Mouse (Mus musculus): ENCODE data around the gene Mthfd1. TPM values are rescaled to one million over a fixed set of nuclear protein-coding genes. Genes with fewer than 3 reads are reported as not detected.
A peak's percentile ranks its signal among the peaks of the same experiment; 100 is the strongest.

Gene Mthfd1
- total RNA-seq, 1 experiment, result 182 TPM

GRCm38 (mm10) chr12:76368201-76368789 lies 113.2 kb downstream of the Mthfd1 start:
- no peaks in the 10 kb centered on the region for H3K9me3 ChIP-seq (ENCODE audit: control insufficient read depth, insufficient read depth, low read depth, low read length)
- no peaks in the 10 kb centered on the region for H3K36me3 ChIP-seq (ENCODE audit: control insufficient read depth, insufficient read depth, low read length, poor library complexity, severe bottlenecking)
- peak overlapping the region; percentile 94; the same call in 1 of the 2 replicates for H3K9ac ChIP-seq (ENCODE audit: insufficient read depth, low read depth, low read length, poor library complexity, severe bottlenecking)
- H3K4me1 ChIP-seq (ENCODE audit: control insufficient read depth in 2 of 2, insufficient read depth in 2 of 2, low read length in 2 of 2, poor library complexity in 1 of 2), result peaks cover 0 to 12% of the 10 kb centered on the region in 2 experiments; a peak in 2 of 4 replicates
- in situ Hi-C loops (cut with MboI; ENCODE audit: low sequenced_read_pairs in 2 of 2, unreplicated experiment in 2 of 2), result no loop called here
- peak overlapping the region; percentile 96 to 97 for H3K4me3 ChIP-seq (ENCODE audit: insufficient read depth in 1 of 2, low read depth in 1 of 2, low read length in 2 of 2, poor library complexity in 1 of 2, severe bottlenecking in 1 of 2)
- no peak for DNase-seq (ENCODE audit: low read depth, low spot score)
- TF ChIP-seq ZNF384 (IDR thresholded peaks at IDR 0.05; ENCODE audit: low read depth, low read length), result no peak
- no peak for TF ChIP-seq MAFK (IDR thresholded peaks at IDR 0.05; ENCODE audit: insufficient read depth, low read depth, low read length)
- no peak for TF ChIP-seq CHD2 (IDR thresholded peaks at IDR 0.05; ENCODE audit: low read depth, low read length)
- TF ChIP-seq HCFC1 (IDR thresholded peaks at IDR 0.05; ENCODE audit: borderline replicate concordance, insufficient read depth, low read length), result no peak
- TF ChIP-seq ZC3H11A (IDR thresholded peaks at IDR 0.05; ENCODE audit: borderline replicate concordance, low read depth, low read length), result no peak
- H3K27ac ChIP-seq (ENCODE audit: insufficient read depth, low read depth, low read length, poor library complexity, severe bottlenecking), result no peak overlapping the region

GRCm38 (mm10) chr12:76368790-76369205 lies 113.7 kb downstream of the Mthfd1 start:
- H3K4me1 ChIP-seq (ENCODE audit: control insufficient read depth in 2 of 2, insufficient read depth in 2 of 2, low read length in 2 of 2, poor library complexity in 1 of 2), result peaks cover 0 to 12% of the 10 kb centered on the region in 2 experiments; a peak in 2 of 4 replicates
- in situ Hi-C loops (cut with MboI; ENCODE audit: low sequenced_read_pairs in 2 of 2, unreplicated experiment in 2 of 2), result no loop called here

More at GRCm38 (mm10) chr12:76368790-76369205, 113.7 kb downstream of the Mthfd1 start:
- TF ChIP-seq ZC3H11A (IDR thresholded peaks at IDR 0.05; ENCODE audit: borderline replicate concordance, low read depth, low read length) (no peak), CHD2 (IDR thresholded peaks at IDR 0.05; ENCODE audit: low read depth, low read length) (no peak), MAFK (IDR thresholded peaks at IDR 0.05; ENCODE audit: insufficient read depth, low read depth, low read length) (no peak), HCFC1 (IDR thresholded peaks at IDR 0.05; ENCODE audit: borderline replicate concordance, insufficient read depth, low read length) (no peak), ZNF384 (IDR thresholded peaks at IDR 0.05; ENCODE audit: low read depth, low read length) (no peak)
- peak overlapping the region; percentile 94 for H3K9ac ChIP-seq (ENCODE audit: insufficient read depth, low read depth, low read length, poor library complexity, severe bottlenecking)
- H3K27ac ChIP-seq (ENCODE audit: insufficient read depth, low read depth, low read length, poor library complexity, severe bottlenecking), result peak overlapping the region; percentile 85
- no peaks in the 10 kb centered on the region for H3K9me3 ChIP-seq (ENCODE audit: control insufficient read depth, insufficient read depth, low read depth, low read length)
- H3K4me3 ChIP-seq (ENCODE audit: insufficient read depth in 1 of 2, low read depth in 1 of 2, low read length in 2 of 2, poor library complexity in 1 of 2, severe bottlenecking in 1 of 2), result peak overlapping the region; percentile 96 to 97
- H3K36me3 ChIP-seq (ENCODE audit: control insufficient read depth, insufficient read depth, low read length, poor library complexity, severe bottlenecking), result no peaks in the 10 kb centered on the region
- no peak for DNase-seq (ENCODE audit: low read depth, low spot score)

Other genes with a start within 250 kb of the Mthfd1 start
- gene Esr2, start 78.0 kb upstream of the Mthfd1 start, total RNA-seq (2012; rRNA removed), result 0.16 and 0.22 TPM in 2 replicates
- 1.8 and 2.0 TPM in 2 replicates for gene Tex21, start 8.6 kb upstream of the Mthfd1 start, total RNA-seq (2012; rRNA removed)
- gene Akap5, start 69.6 kb downstream of the Mthfd1 start, total RNA-seq (2012; rRNA removed), result 5.2 and 7.2 TPM in 2 replicates
- 5.5 and 5.7 TPM in 2 replicates for gene Zbtb25, start 114.3 kb downstream of the Mthfd1 start, total RNA-seq (2012; rRNA removed)
- gene Zbtb1, start 115.0 kb downstream of the Mthfd1 start, total RNA-seq (2012; rRNA removed), result 3.4 and 4.5 TPM in 2 replicates
- gene Hspa2, start 148.9 kb downstream of the Mthfd1 start, total RNA-seq (2012; rRNA removed), result 8.1 and 9.2 TPM in 2 replicates
- 0.54 and 0.69 TPM in 2 replicates for gene Ppp1r36, start 162.2 kb downstream of the Mthfd1 start, total RNA-seq (2012; rRNA removed)

Measured in ES-E14 (cell line).